Mouse (Mus musculus) ES-Bruce4 (cell line): ENCODE results near the gene Ccdc24. TPM values are rescaled to one million over a fixed set of nuclear protein-coding genes. Genes with fewer than 3 reads are reported as not detected.

Source experiments
- H3K27ac ChIP-seq: 2 replicates; pipeline ENCODE4 v1.5.1; 2012; ENCODE audit warnings: low read length, inconsistent platforms; ENCODE audit not compliant: insufficient read depth
- H3K27me3 ChIP-seq: 2 replicates; pipeline ENCODE4 v1.6.1; 2012; ENCODE audit warnings: mild to moderate bottlenecking, low read length, inconsistent platforms; ENCODE audit not compliant: control insufficient read depth, poor library complexity, insufficient read depth, severe bottlenecking
- H3K36me3 ChIP-seq: 2 replicates; pipeline ENCODE4 v1.6.1; 2012; ENCODE audit warnings: inconsistent platforms, mild to moderate bottlenecking, low read length, moderate library complexity; ENCODE audit not compliant: control insufficient read depth, poor library complexity, insufficient read depth, severe bottlenecking
- H3K4me1 ChIP-seq: one replicate; pipeline ENCODE4 v1.8.1; 2011; ENCODE audit warnings: low read length; ENCODE audit not compliant: control insufficient read depth, insufficient read depth
- H3K4me3 ChIP-seq: 2 replicates; pipeline ENCODE4 v1.5.1; 2011; ENCODE audit warnings: low read depth, mild to moderate bottlenecking, low read length
- H3K9ac ChIP-seq: 2 replicates; pipeline ENCODE4 v1.6.1; 2012; ENCODE audit warnings: low read depth, mild to moderate bottlenecking, inconsistent platforms; ENCODE audit not compliant: poor library complexity, severe bottlenecking
- H3K9me3 ChIP-seq: replicated peaks from 2 replicates; pipeline ENCODE4 v1.6.1; 2012; ENCODE audit warnings: mild to moderate bottlenecking, low read length, inconsistent platforms; ENCODE audit not compliant: control insufficient read depth, poor library complexity, insufficient read depth, severe bottlenecking
- CTCF ChIP-seq: IDR thresholded peaks from one replicate; pipeline ENCODE4 v1.8.1; 2011; ENCODE audit warnings: low read depth, low read length
- EP300 ChIP-seq: IDR thresholded peaks from 2 replicates; pipeline ENCODE4 v1.6.1; 2011; ENCODE audit warnings: low read depth, low read length; ENCODE audit not compliant: insufficient read depth
- POLR2A ChIP-seq: IDR thresholded peaks from one replicate; pipeline ENCODE4 v1.8.1; 2011; ENCODE audit warnings: low read length; ENCODE audit not compliant: insufficient read depth
- polyA plus RNA-seq: library from polyadenylated mRNA; stranded (reverse); fragments of >200 nt; gene quantifications from 2 replicates; pipeline ENCODE4 v1.2.4, GENCODE M21; 2011; ENCODE audit warnings: low read depth; ENCODE audit not compliant: missing spikeins, insufficient read depth, insufficient read length

Ccdc24 gene
- polyA plus RNA-seq, 1 experiment, result 3.8 TPM

- H3K9ac ChIP-seq, result no peak overlapping the region
Observed at GRCm38 (mm10) chr4:117831920-117832691, 40.3 kb downstream of the Ccdc24 start.

GRCm38 (mm10) chr4:117831499-117831898 is 40.9 kb downstream of the Ccdc24 start:
- no peak overlapping the region for H3K4me3 ChIP-seq
- H3K4me1 ChIP-seq, result no peaks in the 10 kb centered on the region
- TF ChIP-seq CTCF (no peak), POLR2A (no peak), EP300 (no peak)
- H3K9ac ChIP-seq, result no peak overlapping the region
- H3K27ac ChIP-seq, result no peak overlapping the region
- H3K27me3 ChIP-seq, result no peaks in the 10 kb centered on the region
- no peaks in the 10 kb centered on the region for H3K36me3 ChIP-seq
- no peaks in the 10 kb centered on the region for H3K9me3 ChIP-seq

More at GRCm38 (mm10) chr4:117831920-117832691, 40.3 kb downstream of the Ccdc24 start:
- no peaks in the 10 kb centered on the region for H3K27me3 ChIP-seq
- no peak overlapping the region for H3K4me3 ChIP-seq
- H3K36me3 ChIP-seq, result no peaks in the 10 kb centered on the region
- no peaks in the 10 kb centered on the region for H3K4me1 ChIP-seq
- H3K9me3 ChIP-seq, result no peaks in the 10 kb centered on the region
- TF ChIP-seq EP300 (no peak), CTCF (no peak), POLR2A (no peak)
- no peak overlapping the region for H3K27ac ChIP-seq

GRCm38 (mm10) chr4:117830801-117831200 is 41.6 kb downstream of the Ccdc24 start:
- Histone ChIP-seq H3K27me3 (no peaks in the 10 kb centered on the region), H3K9me3 (no peaks in the 10 kb centered on the region), H3K36me3 (no peaks in the 10 kb centered on the region), H3K9ac (no peak overlapping the region), H3K4me1 (no peaks in the 10 kb centered on the region), H3K27ac (no peak overlapping the region), H3K4me3 (no peak overlapping the region)
- TF ChIP-seq EP300 (no peak), POLR2A (no peak), CTCF (no peak)

GRCm38 (mm10) chr4:117830124-117830551 is 42.2 kb downstream of the Ccdc24 start:
- no peaks in the 10 kb centered on the region for H3K4me1 ChIP-seq
- TF ChIP-seq EP300, result no peak
- no peak for TF ChIP-seq POLR2A
- TF ChIP-seq CTCF, result no peak
- H3K9me3 ChIP-seq, result no peaks in the 10 kb centered on the region
- no peak overlapping the region for H3K9ac ChIP-seq
- no peaks in the 10 kb centered on the region for H3K36me3 ChIP-seq
- H3K4me3 ChIP-seq, result no peak overlapping the region
- H3K27me3 ChIP-seq, result no peaks in the 10 kb centered on the region
- no peak overlapping the region for H3K27ac ChIP-seq

GRCm38 (mm10) chr4:117829260-117830123 is 42.9 kb downstream of the Ccdc24 start:
- Histone ChIP-seq H3K27me3 (no peaks in the 10 kb centered on the region), H3K36me3 (no peaks in the 10 kb centered on the region), H3K27ac (no peak overlapping the region), H3K9me3 (no peaks in the 10 kb centered on the region), H3K9ac (no peak overlapping the region), H3K4me3 (no peak overlapping the region), H3K4me1 (no peaks in the 10 kb centered on the region)
- TF ChIP-seq CTCF, result peak; percentile 91
- no peak for TF ChIP-seq EP300
